Mouse (Mus musculus) gastrocnemius, postnatal 4 days (tissue): ENCODE data around the gene Msantd2. TPM values are rescaled to one million over a fixed set of nuclear protein-coding genes. Genes with fewer than 3 reads are reported as not detected.
A peak's percentile ranks its signal among the peaks of the same experiment; 100 is the strongest.

Source experiments
- DNase-seq, 2 experiments: peaks; one replicate each; pipeline ENCODE4 v3.0.0; 2021 to 2022; ENCODE audit warnings: low spot score in 2 of 2, mixed read lengths in 2 of 2
- total RNA-seq, 2 experiments: library from RNA; stranded (reverse); gene quantifications; 2 replicates each; pipeline ENCODE4 v1.2.3; 2021

Gene Msantd2
- total RNA-seq, 2 experiments from 2014 or later, result 17.7 to 19.5 TPM

DNA sequence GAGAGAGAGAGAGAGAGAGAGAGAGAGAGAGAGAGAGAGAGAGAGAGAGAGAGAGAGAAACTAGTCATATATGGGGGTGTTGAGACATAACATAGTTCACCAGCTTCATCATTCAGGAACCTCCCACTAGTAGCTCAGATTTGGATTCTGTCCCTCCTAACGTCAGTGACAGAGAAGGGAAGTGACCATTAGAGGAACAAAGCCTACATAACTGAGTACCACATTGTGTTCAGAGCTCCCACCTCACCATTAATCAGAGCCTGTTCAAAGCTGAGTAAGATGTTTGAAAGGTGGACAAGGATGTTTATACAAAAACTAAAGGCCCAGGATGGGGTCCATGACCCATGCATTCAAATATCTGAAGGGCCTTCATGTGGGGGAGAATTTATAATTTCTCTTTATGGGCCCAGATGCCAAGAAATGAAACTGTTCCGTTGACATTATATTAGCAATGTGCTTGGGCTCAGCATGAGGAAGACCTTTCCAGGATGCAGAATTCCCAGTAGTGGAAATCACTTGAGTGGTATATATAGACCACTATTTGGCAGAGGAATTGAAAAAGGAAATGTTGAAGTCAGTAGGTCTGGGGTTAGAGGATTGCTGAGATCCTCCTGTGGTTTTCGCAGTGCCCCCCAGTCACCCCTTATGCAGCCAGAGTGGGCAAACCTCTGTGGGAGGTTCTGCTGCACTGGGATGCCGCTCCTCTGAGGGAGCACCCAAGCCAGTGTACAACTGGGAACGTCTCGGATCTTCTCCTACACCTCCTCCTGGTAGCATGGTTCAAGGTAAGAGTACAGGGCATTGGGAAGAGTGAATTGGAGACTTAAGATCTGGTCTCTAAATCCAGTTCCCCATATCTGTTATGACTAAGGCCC, 51.8 kb downstream of the Msantd2 start:
- DNase-seq, result no peak

- DNase-seq, result no peak
Measured at GRCm38 (mm10) chr9:37541851-37542642, 52.9 kb downstream of the Msantd2 start.

DNA sequence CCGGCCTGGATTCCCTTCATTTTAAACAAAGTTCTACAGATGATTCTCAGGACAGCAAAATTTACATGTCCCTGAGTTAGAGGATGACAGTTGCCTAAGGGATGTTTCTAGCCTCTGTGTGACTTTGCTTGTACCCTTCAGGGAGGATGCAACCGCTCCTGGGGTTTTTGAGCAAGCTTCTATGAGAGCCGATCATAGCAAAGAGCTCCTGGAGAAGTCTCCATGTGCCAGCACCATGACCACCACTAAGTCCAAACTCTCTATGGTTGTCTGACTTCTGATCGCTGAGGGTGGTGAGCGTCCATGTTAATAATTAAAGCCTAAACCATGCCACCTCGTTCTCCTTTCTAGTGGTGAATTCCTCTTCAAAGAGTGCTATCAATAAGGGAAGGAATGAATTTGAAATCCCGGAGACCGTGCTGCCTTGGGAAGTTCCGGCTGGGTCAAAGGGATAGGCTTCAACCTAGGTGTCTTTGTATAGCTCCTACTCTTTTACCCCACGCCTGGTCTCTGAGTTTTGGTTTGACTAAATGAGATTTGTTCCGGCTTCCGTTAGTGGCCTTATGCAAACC, 54.8 kb downstream of the Msantd2 start:
- no peak for DNase-seq

DNA sequence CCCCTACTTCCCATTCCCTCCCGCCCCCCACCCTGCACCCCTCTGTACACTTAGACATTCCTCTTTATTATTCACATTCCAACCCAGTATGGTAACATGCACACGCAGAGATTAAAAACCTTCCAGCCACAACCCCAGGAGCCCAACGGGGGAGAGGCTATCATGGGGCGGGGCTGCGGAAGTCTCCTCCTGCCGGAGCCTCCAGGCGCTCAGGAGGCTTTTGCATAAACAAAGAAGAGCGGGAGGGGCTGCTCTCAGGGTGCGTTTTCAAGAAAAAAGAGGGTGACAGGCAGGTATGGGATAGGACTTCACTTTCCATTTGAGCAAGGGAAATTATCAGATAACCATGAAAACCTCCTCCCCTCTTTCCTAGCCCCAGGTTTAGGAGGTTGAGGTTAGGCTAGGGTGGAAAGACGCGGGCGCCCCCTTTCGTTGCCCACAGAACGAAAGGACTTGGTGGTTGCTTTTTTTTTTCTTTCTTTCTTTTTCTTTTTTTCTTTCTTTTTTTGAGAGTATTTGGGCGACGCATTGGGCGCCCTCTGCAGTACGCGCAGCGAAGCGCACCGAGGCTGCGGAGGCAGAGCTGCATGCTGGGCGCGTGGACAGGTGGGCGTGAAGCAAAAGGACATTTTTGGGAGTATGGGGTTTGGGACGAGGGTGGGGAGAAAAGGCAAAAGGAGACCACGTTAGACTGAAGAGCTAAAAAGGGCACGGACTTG, 55.5 kb downstream of the Msantd2 start:
- peak in 1 of 2 experiments; percentile 60 for DNase-seq

DNA sequence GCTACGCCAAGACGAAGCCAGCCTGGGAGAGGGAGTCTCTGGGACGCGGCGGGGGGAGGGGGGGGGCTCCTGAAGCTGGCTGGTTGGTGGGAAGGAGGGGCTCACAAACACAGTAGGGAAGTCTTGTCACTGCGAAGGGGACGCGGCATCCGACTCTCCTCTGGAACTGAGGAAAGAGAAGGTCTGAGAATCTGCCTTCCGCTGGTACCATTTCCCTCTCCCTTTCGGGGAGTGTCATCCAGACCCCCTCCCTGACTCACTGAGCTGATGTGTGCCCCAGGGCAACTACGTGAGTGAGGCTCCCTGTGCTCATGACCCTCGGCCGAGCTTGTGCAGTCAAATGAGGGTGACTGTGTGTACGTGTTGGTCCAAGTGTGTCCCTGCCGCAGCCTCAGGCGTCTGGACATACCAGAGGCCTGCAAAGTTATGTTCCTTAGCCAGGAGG, 56.1 kb downstream of the Msantd2 start:
- DNase-seq, result no peak

GRCm38 (mm10) chr9:37545847-37546452, 56.8 kb downstream of the Msantd2 start:
- DNase-seq, result no peak

- DNase-seq, result no peak
Measured at GRCm38 (mm10) chr9:37546889-37547288, 57.8 kb downstream of the Msantd2 start.

DNA sequence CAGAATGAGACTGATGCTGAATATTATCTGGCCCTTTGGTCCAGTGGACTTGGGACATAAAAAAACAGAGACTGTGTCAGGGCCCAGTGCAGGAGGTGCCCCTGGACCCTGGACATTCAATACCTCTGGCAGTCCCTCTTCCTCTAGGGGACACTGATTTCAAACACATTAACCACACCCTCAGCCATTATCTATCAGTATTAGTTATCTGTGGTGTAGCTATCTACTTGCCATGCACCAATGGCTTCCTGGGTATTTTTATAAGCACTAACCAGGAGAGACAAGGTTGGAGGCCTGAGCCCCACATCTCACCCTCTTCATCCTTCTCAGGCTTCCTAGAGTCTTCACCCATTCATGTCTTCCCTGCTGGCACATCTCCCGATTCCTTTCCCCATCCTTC, 61.3 kb downstream of the Msantd2 start:
- DNase-seq, result no peak

DNA sequence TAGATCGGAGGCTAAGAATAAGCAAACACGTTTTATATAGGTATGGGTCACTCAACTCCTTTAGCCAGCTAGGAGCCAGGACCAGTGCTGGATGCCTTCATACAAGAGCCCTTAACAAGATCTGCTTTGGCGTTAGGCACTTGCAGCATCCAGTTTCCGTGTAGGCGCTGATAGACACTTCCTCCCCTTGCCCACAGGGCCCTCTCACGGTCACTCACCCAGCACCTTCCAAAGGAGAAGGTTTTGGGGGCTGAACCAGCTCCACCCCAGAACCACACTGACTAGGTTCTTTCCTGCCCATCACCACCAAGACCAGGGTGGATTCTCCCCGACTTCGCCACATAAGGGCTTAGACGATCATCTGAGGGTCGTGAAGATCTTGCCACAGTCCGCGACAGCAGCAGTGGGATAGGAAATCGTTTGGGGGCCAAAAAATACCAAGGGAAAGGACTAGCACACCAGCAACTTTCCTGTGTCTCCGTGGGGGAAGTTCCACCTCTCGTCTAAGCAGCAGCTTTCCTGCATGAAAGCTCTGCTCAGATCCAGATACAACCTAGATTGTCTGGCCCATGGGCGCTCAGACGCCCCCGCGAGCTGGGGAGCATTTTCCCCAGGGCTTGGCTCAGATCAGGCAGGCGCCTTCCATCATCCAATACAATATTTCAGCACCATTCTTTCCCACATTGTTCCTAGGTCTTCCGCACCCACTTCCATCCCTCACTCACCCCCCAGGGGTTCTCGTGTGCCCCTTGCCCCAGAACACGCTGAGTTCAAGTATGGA, 62.8 kb downstream of the Msantd2 start:
- no peak for DNase-seq

GRCm38 (mm10) chr9:37552536-37553293, 63.6 kb downstream of the Msantd2 start, which contains the start of gene Nrgn:
TSS of gene Nrgn (minus strand) at chr9:37552904.
- DNase-seq, result peak in 1 of 2 experiments; percentile 78

DNA sequence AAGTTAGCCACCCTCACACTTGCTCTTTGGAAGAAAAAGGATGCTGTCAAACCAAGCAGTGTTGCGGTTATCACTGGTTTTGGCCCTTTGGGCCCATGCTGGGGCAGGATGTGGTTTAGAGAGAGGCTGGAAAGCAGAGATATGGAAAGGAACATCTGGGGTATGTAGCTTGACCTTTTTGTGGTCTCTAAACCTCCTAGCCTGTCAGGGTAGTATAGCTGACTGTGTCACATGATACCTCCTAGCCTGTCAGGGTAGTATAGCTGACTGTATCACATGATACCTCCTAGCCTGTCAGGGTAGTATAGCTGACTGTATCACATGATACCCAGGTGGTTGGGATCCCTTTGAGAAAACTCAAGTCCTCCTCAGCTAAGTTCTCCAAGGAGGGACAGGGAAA, 65.2 kb downstream of the Msantd2 start:
- no peak for DNase-seq

DNA sequence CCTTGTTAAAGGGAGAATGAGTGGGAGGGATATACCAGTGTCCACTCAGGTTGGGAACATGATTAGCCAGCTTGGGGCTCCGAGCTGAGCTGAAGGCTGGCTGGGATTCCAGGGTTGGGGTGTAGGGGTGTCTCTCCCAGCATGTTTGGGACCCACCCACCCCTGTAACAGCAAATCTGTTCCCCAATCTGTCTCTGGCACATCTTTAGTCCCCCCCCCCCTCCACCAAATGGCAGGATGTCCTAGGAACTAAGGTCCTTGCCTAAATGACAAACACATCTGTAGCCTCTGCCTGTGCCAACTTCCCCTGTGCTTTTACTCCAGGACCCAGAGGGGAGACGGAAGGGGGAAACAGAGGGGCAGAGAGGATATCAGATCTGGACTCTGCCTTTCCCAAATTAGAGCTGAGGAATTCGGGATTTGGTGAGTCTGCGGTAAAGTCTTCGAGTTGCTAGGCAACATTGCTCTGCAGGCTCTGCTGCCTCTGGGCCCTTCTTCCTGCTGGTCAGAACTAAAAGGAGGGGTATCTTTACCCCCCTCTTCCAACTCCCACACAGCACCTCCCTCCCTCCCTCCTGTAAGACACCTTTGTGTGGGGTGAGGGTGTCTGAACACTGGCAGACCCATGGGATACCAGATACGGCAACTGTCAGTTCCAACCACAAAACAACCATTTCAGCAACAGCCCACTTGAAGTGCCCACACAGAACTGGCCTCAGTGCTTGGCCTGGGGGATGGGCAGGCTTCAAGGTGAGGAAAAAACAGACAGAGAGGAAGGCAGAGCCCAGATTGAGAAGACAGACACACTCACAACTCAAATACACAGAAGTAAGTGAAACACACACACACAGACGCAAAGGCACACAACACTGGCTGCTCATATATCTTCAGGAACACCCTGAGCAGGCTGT, 66.0 kb downstream of the Msantd2 start, which contains the start of gene Siae:
Gene Siae, plus strand, starts transcription at position 861 of the 911 bp plus-strand sequence.
- no peak for DNase-seq

DNA sequence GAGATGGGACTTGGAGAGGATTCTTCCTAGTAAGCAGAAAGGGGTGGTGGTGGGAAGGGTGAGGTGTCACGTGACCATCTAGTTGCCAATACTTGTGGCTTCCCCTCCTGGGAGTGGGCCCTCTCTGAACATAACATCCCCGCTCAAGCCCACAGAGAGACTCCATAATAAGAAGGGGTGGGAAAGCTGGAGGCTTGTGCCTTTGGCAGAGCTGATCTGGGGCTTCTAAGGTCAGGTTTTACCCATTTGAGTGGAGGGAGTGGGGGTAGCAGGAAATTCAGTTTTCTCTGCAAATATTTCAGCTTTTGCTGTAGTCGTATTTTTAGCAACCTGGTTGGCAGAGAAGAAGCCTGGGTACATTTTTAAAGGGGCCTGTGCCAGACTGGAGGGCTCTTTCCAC, 67.2 kb downstream of the Msantd2 start:
- DNase-seq, result no peak

GRCm38 (mm10) chr9:37560617-37561016, 71.5 kb downstream of the Msantd2 start:
- no peak for DNase-seq

GRCm38 (mm10) chr9:37563805-37564204, 74.7 kb downstream of the Msantd2 start:
- DNase-seq, result no peak

GRCm38 (mm10) chr9:37567019-37567418, 77.9 kb downstream of the Msantd2 start:
- DNase-seq, result no peak

DNA sequence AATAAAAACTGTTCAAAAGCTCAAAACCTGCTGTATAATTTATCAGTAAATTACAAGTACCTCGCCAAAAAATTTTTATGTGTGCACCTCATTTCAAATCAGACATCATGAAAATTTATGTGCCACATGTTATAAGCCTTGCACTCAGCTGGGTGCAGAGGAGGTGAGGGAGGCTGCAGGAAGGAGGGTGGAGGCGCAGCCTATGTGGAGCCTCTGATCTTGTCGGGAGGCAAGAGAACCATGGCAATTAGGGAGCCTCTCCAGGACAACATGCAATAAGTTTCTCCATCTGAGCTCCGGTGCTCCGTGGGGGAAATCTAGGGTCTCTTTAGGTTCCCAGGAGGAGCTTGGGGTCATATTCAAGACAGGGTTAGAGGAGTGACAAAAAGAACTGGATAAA, 78.3 kb downstream of the Msantd2 start:
- DNase-seq, result no peak
